Comparison of ENCODE assay signal across 18 mouse cellular contexts in the genomic region with DNA sequence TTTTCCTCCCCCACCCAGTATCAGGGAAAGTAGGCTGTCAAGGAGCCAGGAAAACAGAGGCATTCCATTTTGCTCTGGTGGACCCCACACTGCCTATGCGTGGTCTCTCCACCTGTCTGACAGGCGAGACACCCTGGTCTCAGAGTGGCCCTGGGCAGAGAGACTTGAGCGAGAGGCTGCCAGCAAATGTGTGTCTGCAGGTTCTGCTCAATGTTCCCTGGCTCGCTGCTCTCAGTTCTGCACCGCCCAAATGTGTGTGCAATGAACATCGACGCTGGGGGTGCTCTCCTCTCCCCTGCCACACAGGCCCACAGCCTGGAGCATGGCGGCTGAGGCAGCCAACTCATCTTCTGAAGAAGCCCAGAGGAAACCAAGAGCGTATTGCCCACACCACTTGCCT.
DNase-seq lines count a peak whose midpoint lies in the region; ATAC-seq and TF ChIP-seq lines count a peak whose summit lies in the region.
"Had no signal": no experiment of that assay in that cellular context is flagged by ENCODE, and none has a peak within 500 bp of the region (broad histone marks: within the 10 kb centered on the region; RNA-seq: fewer than 3 reads in every experiment).

No protein-coding gene starts in this region.

- no peak overlapping the region for H3K4me3 ChIP-seq in forebrain, embryonic 10.5 days
- no peak overlapping the region for H3K4me3 ChIP-seq in forebrain, embryonic 14.5 days (ENCODE audit: low read depth, low read length)
- H3K4me3 ChIP-seq in left cerebral cortex, adult 2 months, result no peak overlapping the region
- H3K4me3 ChIP-seq in midbrain, embryonic 10.5 days, result no peak overlapping the region
- H3K4me3 ChIP-seq: embryonic facial prominence, embryonic 15.5 days; gastrocnemius, adult 2 months; limb, embryonic 15.5 days; midbrain, embryonic 12.5 days; myocyte had no signal

- no peak overlapping the region for H3K4me2 ChIP-seq in forebrain, embryonic 14.5 days (ENCODE audit: low read length)
- H3K4me2 ChIP-seq: embryonic facial prominence, embryonic 15.5 days; limb, embryonic 15.5 days; midbrain, embryonic 12.5 days had no signal

- intact Hi-C loops in left cerebral cortex, adult 2 months (cut with DNase I), result loop anchor here (5.0 kb wide), 1 partner anchor 380 kb away; no protein-coding TSS in a partner anchor

- WGBS in forebrain, embryonic 10.5 days, result 92% methylated on average over 9 of the region's 9 CpGs
- 85% methylated on average over 9 of the region's 9 CpGs for WGBS in forebrain, embryonic 14.5 days
- WGBS in midbrain, embryonic 10.5 days, result 88% methylated on average over 9 of the region's 9 CpGs

- no peaks in the 10 kb centered on the region for H3K9me3 ChIP-seq in forebrain, embryonic 10.5 days
- no peaks in the 10 kb centered on the region for H3K9me3 ChIP-seq in forebrain, embryonic 14.5 days (replicated peaks; ENCODE audit: control insufficient read depth, low read length)
- no peaks in the 10 kb centered on the region for H3K9me3 ChIP-seq in midbrain, embryonic 10.5 days (replicated peaks)
- H3K9me3 ChIP-seq: embryonic facial prominence, embryonic 15.5 days; limb, embryonic 15.5 days; midbrain, embryonic 12.5 days had no signal

- ATAC-seq in forebrain, embryonic 14.5 days, result no peak
- ATAC-seq: intestine, embryonic 16.5 days had no signal

- peak overlapping the region; percentile 35; the same call in 1 of the 2 replicates for H3K27ac ChIP-seq in forebrain, embryonic 10.5 days
- H3K27ac ChIP-seq in forebrain, embryonic 14.5 days (ENCODE audit: low read depth, low read length), result no peak overlapping the region
- H3K27ac ChIP-seq in left cerebral cortex, adult 2 months, result peak overlapping the region; percentile 94
- no peak overlapping the region for H3K27ac ChIP-seq in midbrain, embryonic 10.5 days (replicated peaks)
- H3K27ac ChIP-seq: embryonic facial prominence, embryonic 15.5 days; gastrocnemius, adult 2 months; limb, embryonic 15.5 days; midbrain, embryonic 12.5 days had no signal

- H3K4me1 ChIP-seq in forebrain, embryonic 10.5 days, result peaks cover 28% of the 10 kb centered on the region
- peaks cover 17% of the 10 kb centered on the region for H3K4me1 ChIP-seq in forebrain, embryonic 14.5 days (ENCODE audit: control insufficient read depth, insufficient read depth, low read length)
- peaks cover 43% of the 10 kb centered on the region for H3K4me1 ChIP-seq in midbrain, embryonic 10.5 days
- H3K4me1 ChIP-seq: embryonic facial prominence, embryonic 15.5 days; limb, embryonic 15.5 days had no signal

- no peak overlapping the region for H3K9ac ChIP-seq in forebrain, embryonic 14.5 days (ENCODE audit: low read length)
- H3K9ac ChIP-seq: embryonic facial prominence, embryonic 15.5 days; limb, embryonic 15.5 days; midbrain, embryonic 12.5 days had no signal

- peak; percentile 4 for TF ChIP-seq CTCF in left cerebral cortex, adult 2 months (IDR thresholded peaks at IDR 0.05)

- DNase-seq in forebrain, embryonic 10.5 days (ENCODE audit: extremely low spot score, low spot score), result no peak
- DNase-seq in forebrain, embryonic 14.5 days (ENCODE audit: low spot score), result no peak
- DNase-seq in layer of hippocampus, adult 11-12 months (ENCODE audit: low spot score), result peak; percentile 44
- DNase-seq in layer of hippocampus, adult 8-10 months (ENCODE audit: low spot score in 2 of 2), result no peak
- DNase-seq in left cerebral cortex, adult 2 months (ENCODE audit: extremely low spot score in 1 of 2, low spot score in 2 of 2), result peak in 1 of 2 experiments; percentile 59
- DNase-seq in right cerebral cortex, postnatal 25 days, result peak; percentile 70
- no peak for DNase-seq in midbrain, embryonic 10.5 days (ENCODE audit: low spot score)
- DNase-seq: gastrocnemius, adult 2 months; heart, adult 11 months; kidney, postnatal 10 days; layer of hippocampus, postnatal 36 days; lung, adult 18-20 months; lung, postnatal 36 days had no signal

- no peaks in the 10 kb centered on the region; the same call in 1 of the 2 replicates for H3K27me3 ChIP-seq in forebrain, embryonic 10.5 days (ENCODE audit: poor library complexity, severe bottlenecking)
- H3K27me3 ChIP-seq in forebrain, embryonic 14.5 days (replicated peaks; ENCODE audit: control insufficient read depth, insufficient read depth, low read length), result no peaks in the 10 kb centered on the region
- peaks cover 7% of the 10 kb centered on the region; the same call in 1 of the 2 replicates for H3K27me3 ChIP-seq in midbrain, embryonic 10.5 days (ENCODE audit: low read depth, poor library complexity, severe bottlenecking)
- H3K27me3 ChIP-seq: embryonic facial prominence, embryonic 15.5 days; limb, embryonic 15.5 days had no signal

- no peaks in the 10 kb centered on the region for H3K36me3 ChIP-seq in forebrain, embryonic 10.5 days (replicated peaks)
- H3K36me3 ChIP-seq in forebrain, embryonic 14.5 days (ENCODE audit: control insufficient read depth, insufficient read depth, low read length), result no peaks in the 10 kb centered on the region
- no peaks in the 10 kb centered on the region for H3K36me3 ChIP-seq in midbrain, embryonic 10.5 days
- H3K36me3 ChIP-seq: embryonic facial prominence, embryonic 15.5 days; midbrain, embryonic 12.5 days had no signal

Comparison
In these comparisons a context has a peak if more than half of its experiments do, and no peak if none do; other contexts are left out.
1. DNase-seq: peak in layer of hippocampus, adult 11-12 months (single experiment) and right cerebral cortex, postnatal 25 days (single experiment); none in forebrain, embryonic 10.5 days (single experiment), forebrain, embryonic 14.5 days (single experiment), layer of hippocampus, adult 8-10 months (0 of 2) and midbrain, embryonic 10.5 days (single experiment).
2. H3K27ac ChIP-seq: peak in forebrain, embryonic 10.5 days (single experiment) and left cerebral cortex, adult 2 months (single experiment); none in forebrain, embryonic 14.5 days (single experiment) and midbrain, embryonic 10.5 days (single experiment).